Mouse (Mus musculus) limb, embryonic 10.5 days (tissue): Measurements from ENCODE around the gene Gm28551. TPM values are rescaled to one million over a fixed set of nuclear protein-coding genes. Genes with fewer than 3 reads are reported as not detected.
"Not testable (repeated sequence)": the region's sequence is repeated elsewhere in the genome, so short reads cannot be mapped to it uniquely, and the experiment has no call there.

Source experiments
- DNase-seq: peaks from one replicate; pipeline ENCODE4 v3.0.0-alpha.2; 2017; ENCODE audit warnings: low spot score
- H3K27ac ChIP-seq: fragments of 300-500 bp; sonication (generic); 2 replicates; pipeline ENCODE4 v1.5.1; 2016; ENCODE audit warnings: mild to moderate bottlenecking
- H3K27me3 ChIP-seq: fragments of 300-500 bp; sonication (generic); 2 replicates; pipeline ENCODE4 v1.6.1; 2016; ENCODE audit warnings: low read depth, mild to moderate bottlenecking; ENCODE audit not compliant: poor library complexity, severe bottlenecking
- H3K36me3 ChIP-seq: fragments of 300-500 bp; sonication (generic); 2 replicates; pipeline ENCODE4 v1.6.1; 2016; ENCODE audit warnings: mild to moderate bottlenecking, moderate library complexity
- H3K4me1 ChIP-seq: fragments of 300-500 bp; sonication (generic); 2 replicates; pipeline ENCODE4 v1.6.1; 2016
- H3K4me3 ChIP-seq: fragments of 300-500 bp; sonication (generic); 2 replicates; pipeline ENCODE4 v1.5.1; 2016; ENCODE audit warnings: mild to moderate bottlenecking, moderate library complexity
- H3K9me3 ChIP-seq: fragments of 300-500 bp; sonication (generic); replicated peaks from 2 replicates; pipeline ENCODE4 v1.6.1; 2016; ENCODE audit warnings: mild to moderate bottlenecking
- WGBS: fragments of 180-500 bp; shearing (Covaris S2); methylation state at CpG from one replicate; pipeline ENCODE4 v1.1.7; 2016; 5-methylcytosine and 5-hydroxymethylcytosine counted together
- polyA plus RNA-seq: library from polyadenylated mRNA; unstranded; fragments of >200 nt; fragmentation: Nextera tagmentation; extraction: Ambion mirVana; gene quantifications from 2 replicates; pipeline ENCODE4 v1.2.1, GENCODE M21; 2016

Gene Gm28551
- polyA plus RNA-seq = 0.99 and 1.0 TPM in 2 replicates

DNA sequence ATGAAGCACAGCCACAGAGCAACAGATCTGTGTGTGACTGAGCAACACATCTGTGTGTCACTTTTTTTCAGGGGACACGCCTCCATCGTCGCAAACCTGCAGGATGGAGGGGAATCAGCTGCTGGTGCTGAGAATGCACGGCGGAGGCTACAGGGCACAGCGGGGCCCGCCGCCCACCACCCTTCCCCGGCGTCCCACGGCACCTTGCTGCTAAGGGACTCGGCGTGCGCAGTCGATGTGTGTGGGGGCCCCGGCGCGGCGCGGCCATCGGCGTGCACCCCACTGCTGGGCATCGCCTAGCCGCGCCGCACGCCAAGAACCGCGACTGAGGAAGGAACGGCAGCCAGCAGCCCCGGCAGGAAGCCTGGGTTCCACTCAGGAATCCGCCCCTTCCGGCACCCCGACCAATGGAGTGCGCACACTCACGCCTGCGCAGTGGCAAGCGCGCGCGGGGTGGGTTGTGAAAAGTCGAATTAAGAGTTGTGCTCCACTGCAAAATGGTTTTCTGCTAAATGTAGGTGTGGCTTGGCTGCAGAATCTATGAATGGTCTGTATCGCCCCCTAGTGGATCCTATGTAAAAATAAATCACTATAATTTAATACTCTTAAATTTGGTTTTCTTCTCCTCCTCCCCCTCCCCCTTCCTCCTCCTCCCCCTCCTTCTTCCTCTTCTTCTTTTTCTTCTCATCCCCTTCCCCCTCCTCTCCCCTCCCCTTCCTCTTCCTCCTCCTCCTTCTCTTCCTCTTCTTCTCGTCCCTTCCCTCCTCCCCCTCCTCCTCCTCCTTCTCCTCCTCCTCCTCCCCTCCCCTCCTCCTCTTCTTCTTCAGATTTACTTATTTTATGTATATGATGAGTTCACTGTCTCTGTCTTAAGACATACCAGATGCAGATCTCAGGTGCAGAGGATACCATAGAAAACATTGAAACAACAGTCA lies at the start of gene Gm28551, which contains the start of the genes Asdurf and Asnsd1:
Gene Gm28551 (minus strand): TSS at position 341 of the 935 bp plus-strand sequence.
Gene Asdurf (minus strand): TSS at position 293 of the 935 bp plus-strand sequence.
Gene Asnsd1 (minus strand): TSS at position 426 of the 935 bp plus-strand sequence.
- Histone ChIP-seq H3K4me3 (peak within 1 kb of the TSS; percentile 89), H3K27me3 (no peaks in the 10 kb centered on the region), H3K36me3 (peaks cover 25% of the 10 kb centered on the region), H3K27ac (peak within 1 kb of the TSS; percentile 95), H3K4me1 (peaks cover 6% of the 10 kb centered on the region), H3K9me3 (no peaks in the 10 kb centered on the region)
- DNase-seq = peak; percentile 97
- WGBS = under 1% methylated on average over 43 of the region's 44 CpGs

DNA sequence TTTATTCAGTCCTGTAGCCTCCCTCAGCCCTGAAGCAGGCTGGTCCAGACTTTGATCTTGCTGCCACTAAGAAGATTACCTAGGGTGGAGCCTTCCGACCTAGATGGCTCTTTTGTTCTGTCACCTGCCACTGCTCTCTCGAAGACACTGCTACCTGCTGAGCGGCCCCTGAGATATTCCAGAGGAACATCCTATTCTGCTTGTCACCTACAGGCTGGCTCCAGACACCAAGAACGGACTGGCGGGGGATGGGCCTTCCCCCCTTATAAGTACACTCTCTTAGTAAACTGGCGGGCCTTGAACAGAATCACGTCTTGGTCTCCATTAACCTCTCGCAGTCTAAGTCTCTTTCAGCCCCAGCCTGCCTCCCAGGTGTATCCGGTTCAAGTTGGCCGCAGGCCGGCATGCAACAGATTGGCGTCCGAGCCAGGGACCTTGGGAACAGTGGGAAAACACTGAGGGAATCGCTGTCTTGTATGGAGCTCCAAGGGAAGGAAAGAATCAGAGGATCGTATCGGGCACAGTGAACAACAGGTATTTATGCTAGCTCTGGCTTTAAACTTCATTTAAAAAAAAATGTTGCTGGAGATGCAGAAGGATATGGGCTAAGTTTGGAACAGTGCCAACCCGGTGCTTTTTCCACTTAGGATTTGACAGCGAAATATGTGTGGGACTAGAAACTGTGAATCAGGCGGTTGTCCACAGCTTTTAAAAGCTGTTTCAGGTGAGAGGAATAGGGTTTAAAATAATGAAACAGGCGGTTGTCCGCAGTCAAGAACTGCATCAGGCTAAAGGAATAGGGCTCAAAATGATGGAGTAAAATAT lies 41.7 kb upstream of the Gm28551 start:
- peak; percentile 35 for DNase-seq
- WGBS = 40% methylated on average over 21 of the region's 21 CpGs
- not testable (repeated sequence) for H3K36me3 ChIP-seq, H3K9me3 ChIP-seq, H3K27me3 ChIP-seq, H3K4me3 ChIP-seq, H3K27ac ChIP-seq, H3K4me1 ChIP-seq

DNA sequence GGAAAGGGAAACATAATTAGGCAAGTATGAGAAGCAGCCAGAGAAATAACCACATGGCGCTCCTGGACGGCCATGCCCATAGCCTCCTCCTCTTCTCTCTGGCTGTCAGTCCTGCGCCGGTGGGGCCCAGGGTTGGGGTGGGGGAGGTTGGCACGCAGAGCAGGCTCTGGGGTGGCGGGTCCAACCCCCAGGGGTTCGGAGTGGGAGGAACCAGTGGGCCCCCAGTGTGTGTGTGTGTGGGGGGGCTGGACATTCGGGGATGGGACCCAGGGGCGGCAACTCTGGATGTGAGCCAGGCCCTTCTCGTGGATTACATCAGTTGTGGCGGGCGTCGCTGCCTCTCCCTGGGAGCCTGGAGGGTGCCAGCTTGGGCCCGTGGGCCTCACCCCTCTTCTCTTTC lies 36.3 kb upstream of the Gm28551 start:
- no peak for DNase-seq
- Histone ChIP-seq H3K4me1 (peaks cover 1% of the 10 kb centered on the region; the same call in 1 of the 2 replicates), H3K9me3 (no peaks in the 10 kb centered on the region), H3K4me3 (no peak overlapping the region), H3K27ac (no peak overlapping the region), H3K27me3 (no peaks in the 10 kb centered on the region), H3K36me3 (no peaks in the 10 kb centered on the region)
- 94% methylated on average over 13 of the region's 14 CpGs for WGBS

DNA sequence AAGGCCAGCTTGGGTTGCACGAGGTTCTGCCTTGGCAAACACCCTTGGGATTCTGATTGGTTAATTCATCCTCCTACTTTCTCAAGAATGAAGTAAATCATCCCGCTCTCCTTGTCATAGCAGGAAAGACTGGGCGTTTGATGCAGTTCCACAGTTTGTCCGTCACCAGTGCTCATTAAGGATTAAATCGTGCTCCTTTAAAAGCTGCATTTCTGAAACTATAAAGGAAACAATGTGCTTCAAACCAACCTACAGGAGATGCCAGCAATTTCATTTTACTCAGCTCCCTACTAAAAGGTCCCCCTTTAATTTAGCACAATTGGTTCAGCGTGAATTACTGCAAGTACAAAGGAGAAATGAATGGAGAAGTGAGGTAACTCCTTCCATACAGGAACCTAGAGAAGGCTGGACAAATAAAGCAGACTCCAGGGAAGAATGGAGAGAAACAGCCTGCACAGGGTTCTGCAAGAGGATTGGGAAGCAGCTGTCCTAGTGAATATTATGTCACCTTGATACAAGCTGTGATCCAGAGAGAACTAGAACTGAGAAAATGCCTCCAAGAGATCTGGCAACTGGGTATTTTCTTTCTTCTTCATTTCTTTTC lies 31.7 kb upstream of the Gm28551 start:
- Histone ChIP-seq H3K9me3 (no peaks in the 10 kb centered on the region), H3K27ac (no peak overlapping the region), H3K36me3 (no peaks in the 10 kb centered on the region), H3K4me1 (no peaks in the 10 kb centered on the region), H3K27me3 (no peaks in the 10 kb centered on the region), H3K4me3 (no peak overlapping the region)
- 87% methylated on average over 6 of the region's 6 CpGs for WGBS
- no peak for DNase-seq

DNA sequence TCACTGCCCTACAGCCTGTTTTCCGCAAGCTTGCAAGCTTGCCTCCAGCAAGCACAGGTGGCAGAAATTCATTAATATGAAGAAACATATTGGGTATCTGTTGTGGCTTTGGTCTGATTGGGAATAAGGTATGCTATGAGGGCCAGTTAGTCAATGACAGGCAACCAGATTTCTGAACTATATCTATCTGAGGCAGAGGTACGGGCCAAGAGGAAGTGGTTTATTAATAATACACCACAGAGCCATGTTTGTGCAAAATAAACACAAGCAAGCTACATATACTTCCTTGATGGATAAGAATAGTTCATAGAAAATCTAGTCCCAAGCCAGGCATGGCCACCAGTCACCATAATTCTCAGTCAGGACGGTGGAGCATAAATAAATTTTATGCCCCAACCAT lies 25.3 kb upstream of the Gm28551 start:
- no peaks in the 10 kb centered on the region for H3K36me3 ChIP-seq
- H3K4me1 ChIP-seq = no peaks in the 10 kb centered on the region

DNA sequence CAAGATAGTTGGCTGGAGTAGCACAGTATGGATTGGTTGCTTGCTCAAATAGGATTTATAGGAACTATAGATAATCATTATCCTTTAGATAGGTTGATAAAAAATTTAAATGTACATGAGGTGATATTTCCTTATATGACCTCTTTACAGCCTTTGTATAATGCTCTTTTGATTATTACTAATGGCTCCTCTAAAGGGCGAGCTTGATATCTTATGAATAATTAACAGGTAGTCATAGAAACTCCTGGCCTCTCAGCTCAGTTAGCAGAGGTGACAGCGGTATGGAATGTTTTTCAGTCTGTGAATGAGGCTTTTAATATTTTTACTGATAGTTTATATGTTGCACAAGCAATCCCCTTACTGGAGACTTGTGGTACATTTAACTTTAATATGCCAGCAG lies 23.5 kb upstream of the Gm28551 start:
- H3K4me3 ChIP-seq, H3K9me3 ChIP-seq, H3K36me3 ChIP-seq, H3K27ac ChIP-seq, H3K4me1 ChIP-seq, DNase-seq, H3K27me3 ChIP-seq: not testable (repeated sequence)
- WGBS = 87% methylated on average over 2 of the region's 2 CpGs

More for the DNA sequence above, 25.3 kb upstream of the Gm28551 start:
- H3K4me3 ChIP-seq = no peak overlapping the region
- H3K27me3 ChIP-seq = no peaks in the 10 kb centered on the region
- DNase-seq = no peak
- H3K27ac ChIP-seq = no peak overlapping the region
- 82% methylated on average over 3 of the region's 3 CpGs for WGBS
- no peaks in the 10 kb centered on the region for H3K9me3 ChIP-seq

DNA sequence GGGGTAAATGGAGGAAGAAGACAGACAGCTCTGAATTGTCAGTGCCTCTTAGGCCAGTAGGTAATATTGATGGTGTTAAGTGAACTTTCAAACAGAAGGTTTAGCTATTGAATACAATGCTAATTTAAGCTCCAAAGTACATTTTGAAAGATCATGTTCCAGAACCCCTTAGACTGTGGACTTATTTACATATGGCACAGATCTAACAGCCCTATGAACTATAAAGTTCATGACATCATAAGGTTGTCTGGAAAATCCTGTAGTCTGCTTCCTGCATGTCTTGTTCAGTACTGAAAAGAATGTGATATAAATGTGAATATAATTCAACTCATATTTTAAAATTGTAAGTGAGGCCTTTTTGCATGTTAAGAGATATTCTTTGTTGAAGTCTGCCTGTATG lies 6.5 kb upstream of the Gm28551 start:
- Histone ChIP-seq H3K27ac (no peak overlapping the region), H3K4me3 (no peak overlapping the region), H3K27me3 (no peaks in the 10 kb centered on the region), H3K9me3 (no peaks in the 10 kb centered on the region), H3K36me3 (no peaks in the 10 kb centered on the region), H3K4me1 (no peaks in the 10 kb centered on the region)
- DNase-seq = no peak

DNA sequence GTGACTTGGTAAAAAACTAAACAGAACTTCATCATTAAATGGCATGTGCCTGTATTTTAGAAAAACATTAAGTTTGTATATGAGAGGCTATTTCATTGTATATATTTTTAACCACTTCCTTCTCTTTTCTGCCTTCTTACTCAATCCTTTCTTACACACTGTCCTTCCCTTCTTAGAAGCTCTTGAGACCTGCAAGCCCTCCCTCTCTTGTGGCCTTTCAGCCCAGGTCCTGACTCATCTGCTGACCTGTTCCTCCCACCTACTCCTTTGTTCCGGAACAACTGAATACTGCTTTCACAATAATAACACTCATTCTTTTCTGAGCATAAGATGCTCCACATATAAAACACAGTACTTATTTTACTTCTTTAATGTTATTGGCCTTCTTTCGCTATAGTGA lies 11.4 kb downstream of the Gm28551 start:
- H3K4me1 ChIP-seq = no peaks in the 10 kb centered on the region
- H3K27me3 ChIP-seq = no peaks in the 10 kb centered on the region
- WGBS = 99% methylated on average over 2 of the region's 2 CpGs
- no peak overlapping the region for H3K4me3 ChIP-seq
- 0 out of 2 replicates have a peak, but pooled peaks cover 2% of the 10 kb centered on the region for H3K9me3 ChIP-seq
- H3K27ac ChIP-seq = no peak overlapping the region
- DNase-seq = no peak
- peaks cover 60% of the 10 kb centered on the region for H3K36me3 ChIP-seq

DNA sequence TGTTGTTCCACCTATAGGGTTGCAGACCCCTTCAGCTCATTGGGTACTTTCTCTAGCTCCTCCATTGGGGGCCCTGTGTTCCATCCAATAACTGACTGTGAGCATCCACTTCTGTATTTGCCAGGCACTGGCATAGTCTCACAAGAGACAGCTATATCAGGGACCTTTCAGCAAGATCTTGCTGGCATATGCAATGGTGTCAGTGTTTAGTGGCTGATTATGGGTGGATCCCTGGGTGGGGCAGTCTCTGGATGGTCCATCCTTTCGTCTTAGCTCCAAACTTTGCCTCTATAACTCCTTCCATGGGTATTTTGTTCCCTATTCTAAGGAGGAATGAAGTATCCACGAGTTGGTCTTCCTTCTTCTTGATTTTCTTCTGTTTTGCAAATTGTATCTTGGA lies 15.1 kb downstream of the Gm28551 start:
- DNase-seq, H3K27ac ChIP-seq, H3K9me3 ChIP-seq, H3K27me3 ChIP-seq, H3K4me3 ChIP-seq, H3K4me1 ChIP-seq: not testable (repeated sequence)
- H3K36me3 ChIP-seq = peaks cover 23% of the 10 kb centered on the region
- WGBS = 68% methylated on average over 2 of the region's 2 CpGs

DNA sequence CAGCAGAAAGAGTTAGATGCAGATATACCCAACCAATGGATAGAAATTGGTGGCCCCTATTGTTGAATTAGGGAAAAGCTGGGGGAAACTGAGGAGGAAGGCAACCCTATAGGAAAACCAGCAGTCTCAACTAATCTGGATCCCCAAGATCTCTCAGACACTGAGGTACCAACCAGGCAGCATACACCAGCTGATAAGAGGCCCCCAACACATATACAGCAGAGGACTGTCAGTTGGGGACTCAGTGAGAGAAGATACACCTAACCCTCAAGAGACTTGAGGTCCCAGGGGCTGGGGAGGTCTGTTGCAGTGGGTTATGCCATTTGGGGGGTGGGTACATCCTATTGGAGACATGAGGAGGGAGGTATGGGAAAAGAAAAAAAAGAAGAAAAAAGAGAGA lies 17.0 kb downstream of the Gm28551 start:
- no peak overlapping the region for H3K27ac ChIP-seq
- H3K36me3 ChIP-seq = peaks cover 4% of the 10 kb centered on the region
- no peaks in the 10 kb centered on the region for H3K27me3 ChIP-seq
- H3K9me3 ChIP-seq = no peaks in the 10 kb centered on the region
- no peaks in the 10 kb centered on the region for H3K4me1 ChIP-seq
- DNase-seq = no peak
- no peak overlapping the region for H3K4me3 ChIP-seq

DNA sequence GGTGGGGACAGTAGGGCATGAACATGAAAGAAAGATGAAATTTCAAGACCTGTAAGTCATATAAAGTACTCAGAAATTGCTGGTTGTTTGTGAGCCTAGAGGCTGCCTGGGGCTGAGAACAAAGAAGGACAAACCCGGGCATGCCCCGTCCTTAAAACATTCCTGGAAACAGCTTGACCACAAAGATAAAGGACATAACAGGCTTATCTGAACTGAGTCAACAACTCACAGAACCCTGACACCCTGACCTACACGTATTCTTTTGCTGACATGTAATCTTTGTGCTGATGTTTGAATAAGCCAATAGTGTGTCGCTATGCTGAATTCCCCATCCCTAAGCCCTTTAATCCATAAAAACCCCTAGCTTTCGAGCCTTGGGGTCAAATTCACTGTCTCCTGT lies 18.9 kb downstream of the Gm28551 start:
- not testable (repeated sequence) for H3K9me3 ChIP-seq, H3K4me3 ChIP-seq, DNase-seq, H3K27ac ChIP-seq, H3K36me3 ChIP-seq, H3K4me1 ChIP-seq, H3K27me3 ChIP-seq
- WGBS = 87% methylated on average over 5 of the region's 5 CpGs

DNA sequence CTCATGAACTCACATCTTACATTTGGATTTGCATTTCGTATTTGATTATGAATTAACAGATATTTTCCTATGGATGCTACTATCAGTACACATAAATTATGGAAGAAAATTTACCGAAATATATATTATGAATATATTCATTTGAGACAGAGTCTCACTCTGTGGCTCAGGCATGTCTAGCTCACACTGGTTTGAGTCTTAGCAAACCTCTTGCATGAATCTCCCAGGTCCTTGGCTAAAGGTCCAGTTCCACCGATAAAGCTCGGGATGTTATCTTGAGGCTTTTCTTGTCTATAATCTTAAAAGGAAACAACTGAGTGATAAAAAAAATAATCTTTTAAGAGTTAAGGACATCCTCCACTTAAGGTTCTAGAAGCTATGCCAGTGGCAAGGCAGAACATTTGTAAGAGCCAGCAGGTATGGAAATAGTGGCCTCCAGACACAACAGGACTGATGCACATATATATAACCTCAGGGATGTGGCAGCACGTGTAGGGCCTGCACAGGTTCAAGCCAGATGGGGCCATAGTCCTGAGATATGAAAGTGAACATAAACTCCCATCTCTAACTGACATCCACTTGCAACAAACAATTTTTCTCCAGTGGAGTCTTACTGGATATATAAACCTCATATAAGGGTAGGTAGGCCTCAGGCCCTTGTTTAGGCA lies 27.5 kb downstream of the Gm28551 start:
- DNase-seq = no peak
- H3K36me3 ChIP-seq = peaks cover 26% of the 10 kb centered on the region
- no peaks in the 10 kb centered on the region for H3K9me3 ChIP-seq
- H3K27ac ChIP-seq = no peak overlapping the region
- H3K27me3 ChIP-seq = no peaks in the 10 kb centered on the region
- no peak overlapping the region for H3K4me3 ChIP-seq
- WGBS = 94% methylated on average over 5 of the region's 5 CpGs
- no peaks in the 10 kb centered on the region for H3K4me1 ChIP-seq
